Mouse (Mus musculus) ZHBTc4 (cell line): ENCODE data around the gene H2-Ke6.
"Not testable (repeated sequence)": the region's sequence is repeated elsewhere in the genome, so short reads cannot be mapped to it uniquely, and the experiment has no call there.

Source experiments
- DNase-seq: peaks from one replicate; pipeline ENCODE4 v3.0.0-alpha.2; 2011; ENCODE audit warnings: low read depth, low spot score

The H2-Ke6 gene

DNA sequence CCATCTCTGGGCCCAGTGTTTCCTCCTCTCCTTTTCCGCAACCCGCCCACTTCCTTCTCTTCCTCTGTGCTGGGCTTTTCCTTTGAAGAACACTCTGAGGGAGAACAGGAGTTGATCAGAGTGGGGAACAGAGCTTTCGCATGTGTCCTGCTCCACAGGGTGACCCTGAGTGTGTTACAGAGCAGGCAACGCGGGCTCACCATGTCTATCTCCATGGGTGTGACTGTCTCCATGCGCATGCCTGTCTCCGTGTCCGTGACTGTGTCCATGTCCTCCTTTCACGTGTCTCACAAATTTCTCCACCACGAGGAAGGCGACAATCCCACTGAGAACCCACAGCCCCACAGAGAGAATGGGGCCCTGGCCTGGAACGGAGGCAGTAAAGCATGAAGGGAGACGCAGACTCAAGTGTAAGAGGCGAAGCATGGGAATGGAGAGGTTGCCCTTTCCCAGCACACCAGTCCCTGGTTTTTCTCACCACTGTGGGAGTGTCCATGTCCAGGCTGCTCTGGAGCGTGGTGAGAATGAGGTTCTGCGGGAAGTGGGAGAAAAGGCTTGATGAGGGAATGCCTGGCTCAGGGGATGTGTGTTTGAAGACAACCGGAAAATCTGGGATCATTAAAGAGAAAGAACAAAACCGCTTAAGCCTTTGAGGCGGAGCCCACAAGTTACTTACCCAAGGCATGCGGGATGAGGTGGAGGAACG, 2.2 kb upstream of the H2-Ke6 start:
- no peak for DNase-seq

DNA sequence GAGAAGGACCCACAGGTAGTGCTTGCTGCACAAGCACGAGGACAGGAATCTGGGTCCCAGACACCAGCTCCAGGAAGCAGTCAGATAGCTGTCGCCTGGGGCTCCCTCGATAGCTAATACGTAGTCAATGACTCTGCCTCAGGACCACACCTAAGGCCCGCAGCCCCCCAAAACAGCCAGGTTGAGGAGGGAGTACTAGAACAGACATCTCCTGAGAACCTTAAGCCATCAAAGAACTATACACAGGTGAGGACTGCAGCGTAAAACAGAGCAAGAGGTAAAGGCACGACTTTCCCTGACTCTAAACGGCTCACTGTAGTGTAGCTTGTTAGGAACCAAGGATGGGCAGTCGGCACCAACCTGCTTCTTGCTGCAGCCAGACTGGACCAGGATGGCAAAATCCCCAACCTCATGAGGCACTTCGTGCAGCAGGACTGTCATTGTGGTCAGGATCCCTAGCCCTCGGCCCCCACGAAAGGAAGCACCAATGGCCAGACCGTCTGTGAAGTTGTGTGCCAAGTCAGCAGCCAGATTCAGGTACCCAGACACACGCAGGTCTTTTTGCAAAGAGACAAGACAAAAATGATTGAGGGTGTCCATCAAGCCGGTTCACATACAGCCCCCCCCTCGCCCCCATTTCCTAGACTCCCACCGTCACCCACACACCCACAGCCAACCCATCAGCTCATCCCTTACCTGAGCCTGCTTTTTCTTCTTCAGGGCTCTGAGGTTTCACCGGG, 1.5 kb upstream of the H2-Ke6 start:
- DNase-seq: no peak

- no peak for DNase-seq
Observed at GRCm38 (mm10) chr17:34028501-34029149, 765 bp upstream of the H2-Ke6 start.

- no peak for DNase-seq
Observed at GRCm38 (mm10) chr17:34026917-34027655, 774 bp downstream of the H2-Ke6 start.

DNA sequence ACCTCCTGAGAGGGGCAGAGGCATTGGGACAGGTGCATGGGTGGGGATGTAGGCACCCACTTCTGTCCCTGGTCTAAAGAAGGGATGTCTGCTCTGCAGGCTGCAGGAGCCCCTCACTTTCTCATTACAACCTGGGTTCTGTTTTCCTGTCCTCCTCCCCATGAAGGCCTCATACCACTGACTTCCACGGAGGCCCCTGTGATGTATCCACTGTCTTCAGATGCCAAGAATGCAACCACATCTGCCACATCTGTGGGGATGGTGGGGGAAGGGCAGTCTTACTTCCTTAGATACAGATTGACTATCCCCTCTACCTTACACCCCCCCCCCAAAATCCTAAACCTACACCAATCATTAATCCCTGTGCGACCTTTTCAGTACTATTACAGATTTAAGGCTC, 1.6 kb downstream of the H2-Ke6 start:
- DNase-seq: no peak

DNA sequence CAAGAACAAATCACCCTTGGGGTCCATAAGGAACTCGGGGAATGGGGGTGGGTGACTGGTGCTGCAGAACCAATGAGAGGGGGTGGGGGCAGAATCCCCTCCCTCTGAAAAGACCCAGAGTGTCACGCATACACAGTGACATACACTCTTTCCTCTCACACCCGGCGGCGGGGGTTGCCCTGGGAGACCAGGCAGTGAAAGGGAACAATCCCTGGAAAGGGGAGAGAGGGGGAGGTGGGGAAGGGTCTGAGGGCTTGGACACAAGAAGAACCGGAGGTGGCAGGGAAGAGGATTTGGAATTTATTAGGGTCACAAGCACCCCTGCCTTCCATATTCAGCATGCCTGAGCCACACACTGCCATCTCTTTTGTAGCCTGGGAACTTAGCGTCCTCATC, 2.1 kb downstream of the H2-Ke6 start:
- DNase-seq: no peak

DNA sequence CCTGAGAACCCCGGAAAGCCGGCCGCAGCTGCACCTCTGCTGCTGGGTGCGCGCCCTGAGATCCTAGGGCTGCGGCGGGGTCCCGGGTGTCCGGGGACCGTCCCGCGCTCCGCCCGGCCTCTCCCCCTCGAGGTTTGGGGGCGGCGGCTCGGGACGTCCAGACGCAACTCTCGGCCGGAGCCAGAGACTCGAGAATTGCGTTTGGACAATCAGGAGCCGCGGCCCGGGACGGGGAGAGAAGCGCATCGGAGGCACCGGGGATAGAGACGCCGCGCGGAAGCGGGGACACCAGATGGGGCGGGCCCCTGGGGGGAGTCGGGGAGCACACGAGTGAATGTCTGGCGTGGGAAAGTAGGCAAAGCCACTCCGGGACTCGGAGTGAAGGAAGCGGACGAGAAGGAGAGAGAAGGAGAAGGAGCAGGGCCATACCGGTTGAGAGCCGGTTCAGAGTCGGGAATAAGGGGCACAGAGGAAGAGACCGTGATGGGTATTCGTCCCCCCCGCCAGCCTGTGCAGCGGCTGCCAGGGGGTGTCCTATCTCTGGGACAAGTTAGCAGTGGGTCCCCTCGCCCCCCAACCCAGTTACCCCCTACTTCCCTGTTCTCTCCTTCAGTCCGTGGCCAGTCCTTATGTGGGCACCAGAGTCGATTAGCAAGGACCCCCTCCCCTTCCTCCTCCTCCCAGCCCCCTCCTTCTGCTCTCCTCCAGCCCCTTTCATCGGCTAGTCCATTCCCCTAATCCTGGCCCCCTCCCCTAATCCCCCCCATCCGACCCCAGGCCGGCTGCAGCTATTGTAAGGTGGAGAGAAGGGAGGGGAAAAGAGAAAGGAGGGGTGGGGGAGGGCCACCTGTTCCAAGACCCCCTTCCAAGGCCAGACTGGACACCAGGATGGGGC, 2.8 kb downstream of the H2-Ke6 start:
- peak; percentile 67 for DNase-seq

- DNase-seq: peak; percentile 92
Observed at GRCm38 (mm10) chr17:34024317-34024821, 3.5 kb downstream of the H2-Ke6 start, which contains the start of gene Ring1. TSS of gene Ring1 (minus strand) at chr17:34024680.

DNA sequence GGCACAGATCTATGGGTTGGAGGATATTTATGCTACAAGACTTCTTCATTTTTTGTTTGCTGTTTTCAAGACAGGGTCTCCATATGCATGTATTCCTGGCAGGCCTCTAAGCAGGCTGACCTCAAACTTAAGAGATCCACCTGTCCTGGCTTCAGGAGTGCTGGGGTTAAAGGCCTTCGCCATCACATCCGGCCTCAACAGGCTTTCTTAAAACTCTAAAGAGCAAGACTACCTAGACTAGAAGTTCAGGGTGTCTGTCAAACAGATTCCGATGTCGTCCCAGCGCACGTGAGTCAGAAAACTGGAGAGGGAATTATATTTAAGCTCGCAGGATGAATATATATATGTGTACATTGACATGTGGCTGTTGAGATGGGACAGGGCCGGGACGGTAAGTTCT, 4.2 kb downstream of the H2-Ke6 start:
- DNase-seq: no peak

GRCm38 (mm10) chr17:34022987-34023386, 4.9 kb downstream of the H2-Ke6 start:
- DNase-seq: no peak

DNA sequence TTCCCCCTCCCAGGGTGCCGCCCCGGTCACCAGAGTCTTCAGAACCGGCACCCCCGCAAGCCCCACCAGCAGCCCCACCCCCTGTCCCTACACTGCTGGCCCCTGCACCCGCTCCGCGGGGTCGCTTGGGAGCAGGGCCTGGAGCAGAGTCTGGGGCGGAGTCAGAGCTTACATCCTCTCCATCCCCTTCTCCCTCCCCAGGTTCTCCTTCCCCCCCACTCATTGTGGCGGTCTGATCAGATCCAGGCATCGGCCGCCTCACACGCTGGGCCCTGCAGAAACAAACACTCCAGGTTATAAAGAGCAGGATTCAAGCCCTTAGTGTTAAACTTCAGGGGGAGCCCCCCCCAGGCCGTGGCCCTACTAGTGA, 5.5 kb downstream of the H2-Ke6 start:
- DNase-seq: peak; percentile 38

- DNase-seq: no peak
Observed at GRCm38 (mm10) chr17:34021539-34022413, 6.1 kb downstream of the H2-Ke6 start.

GRCm38 (mm10) chr17:34013436-34013835, 14.4 kb downstream of the H2-Ke6 start:
- no peak for DNase-seq

GRCm38 (mm10) chr17:34010156-34010555, 17.7 kb downstream of the H2-Ke6 start:
- no peak for DNase-seq

DNA sequence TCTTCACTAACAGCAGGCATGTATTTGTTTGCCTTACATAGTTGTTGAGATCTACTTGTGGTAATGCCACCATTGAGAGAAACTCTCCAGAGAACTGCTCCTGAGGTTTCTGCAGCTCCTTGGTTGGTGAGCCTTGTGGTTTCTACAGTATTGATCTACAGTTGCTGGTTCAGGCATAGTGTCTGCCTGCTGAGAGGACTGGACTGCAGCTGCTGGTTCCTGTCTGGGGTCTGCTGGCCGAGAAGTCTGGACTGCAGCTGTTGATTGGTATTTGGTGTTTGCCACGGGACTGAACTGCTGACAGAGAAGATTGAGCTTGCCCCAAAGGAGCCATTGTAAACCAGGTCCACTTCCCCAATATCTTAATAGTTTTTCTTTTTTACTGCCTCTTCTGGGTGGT, 21.3 kb downstream of the H2-Ke6 start:
- DNase-seq: no peak

DNA sequence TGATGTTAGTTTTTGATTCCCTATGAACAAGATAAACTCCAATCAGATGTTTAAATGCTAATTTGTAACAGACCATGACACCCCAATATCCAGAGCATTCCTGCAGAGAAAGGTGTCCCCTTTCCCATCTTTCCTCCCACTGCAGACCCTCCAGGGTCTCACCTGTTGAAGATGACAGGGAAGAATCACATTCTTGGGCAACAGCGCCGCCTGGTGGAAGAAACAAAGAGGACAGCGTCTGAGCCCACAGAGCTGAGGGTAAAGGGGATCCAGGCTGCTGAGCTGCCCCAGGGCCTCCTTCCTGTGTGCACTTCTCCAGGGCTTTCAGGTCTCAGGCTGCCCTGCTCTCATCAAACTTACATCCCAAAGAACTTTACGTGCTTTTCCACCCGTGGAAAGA, 24.4 kb downstream of the H2-Ke6 start:
- peak; percentile 77 for DNase-seq

GRCm38 (mm10) chr17:34000796-34001195, 27.1 kb downstream of the H2-Ke6 start:
- DNase-seq: not testable (repeated sequence)

GRCm38 (mm10) chr17:34000150-34000537, 27.7 kb downstream of the H2-Ke6 start, which contains the start of gene H2-K1:
TSS of gene H2-K1 (minus strand) at chr17:34000347.
- DNase-seq: peak; percentile 84

DNA sequence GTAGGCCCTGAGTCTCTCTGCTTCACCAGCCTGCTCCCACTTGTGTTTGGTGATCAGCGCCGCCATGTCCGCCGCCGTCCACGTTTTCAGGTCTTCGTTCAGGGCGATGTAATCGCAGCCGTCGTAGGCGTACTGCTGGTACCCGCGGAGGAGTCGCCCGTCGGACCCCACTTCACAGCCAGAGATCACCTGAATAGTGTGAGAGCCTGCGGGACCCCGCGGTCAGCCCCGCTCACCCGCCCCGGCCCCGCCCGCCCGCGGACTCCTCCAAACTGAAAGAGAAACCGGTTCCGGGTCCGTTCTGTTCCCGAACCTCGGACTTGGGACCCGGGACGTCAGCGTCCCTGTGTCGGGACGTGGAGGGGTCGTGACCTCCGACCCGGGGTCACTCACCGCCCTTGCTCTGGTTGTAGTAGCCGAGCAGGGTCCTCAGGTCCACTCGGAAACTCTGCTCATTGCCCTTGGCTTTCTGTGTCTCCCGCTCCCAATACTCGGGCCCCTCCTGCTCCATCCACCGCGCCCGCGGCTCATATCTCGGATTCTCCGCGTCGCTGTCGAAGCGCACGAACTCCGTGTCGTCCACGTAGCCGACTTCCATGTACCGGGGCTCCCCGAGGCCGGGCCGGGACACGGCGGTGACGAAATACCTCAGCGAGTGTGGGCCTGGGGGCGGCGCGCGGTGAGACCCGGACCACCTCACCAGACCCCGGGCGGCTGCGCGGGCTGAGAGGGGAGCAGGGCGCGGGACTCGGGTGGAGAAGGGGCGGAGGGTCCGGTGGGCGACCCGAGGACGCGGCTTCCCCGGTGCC, 28.3 kb downstream of the H2-Ke6 start:
- peak; percentile 49 for DNase-seq
